Mouse (Mus musculus) embryo, embryonic 9.5 days (tissue): ENCODE data around the gene A630076J17Rik.

Experiments
- DNase-seq: peaks from one replicate; pipeline ENCODE4 v3.0.0-alpha.2; 2017; ENCODE audit errors: extremely low spot score

A630076J17Rik gene

GRCm38 (mm10) chr3:107230527-107230926 is at the start of gene A630076J17Rik:
TSS of gene A630076J17Rik (plus strand) at chr3:107230614.
- no peak for DNase-seq

DNA sequence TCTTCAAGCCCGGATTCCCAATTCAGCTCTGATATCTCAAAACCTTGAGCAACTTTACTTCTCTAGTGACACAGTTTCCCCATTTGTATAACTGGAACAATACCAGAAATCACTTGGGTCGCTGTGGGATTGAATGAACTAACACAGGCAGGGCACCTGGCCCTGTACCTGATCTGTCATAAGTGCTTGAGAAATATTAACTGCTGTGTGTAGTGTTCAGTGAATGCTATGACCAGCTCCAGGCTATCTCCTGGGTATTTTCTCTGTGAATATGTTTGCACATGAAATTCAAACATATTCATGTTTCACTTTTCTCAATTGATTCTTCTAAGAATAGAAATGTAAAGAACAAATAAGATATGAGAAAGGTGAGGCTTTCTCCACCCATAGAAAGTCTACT is 49.6 kb upstream of the A630076J17Rik start:
- no peak for DNase-seq

GRCm38 (mm10) chr3:107182756-107183155 is 47.7 kb upstream of the A630076J17Rik start, which contains the start of gene Kcna10:
TSS of gene Kcna10 (plus strand) at chr3:107183056.
- no peak for DNase-seq

DNA sequence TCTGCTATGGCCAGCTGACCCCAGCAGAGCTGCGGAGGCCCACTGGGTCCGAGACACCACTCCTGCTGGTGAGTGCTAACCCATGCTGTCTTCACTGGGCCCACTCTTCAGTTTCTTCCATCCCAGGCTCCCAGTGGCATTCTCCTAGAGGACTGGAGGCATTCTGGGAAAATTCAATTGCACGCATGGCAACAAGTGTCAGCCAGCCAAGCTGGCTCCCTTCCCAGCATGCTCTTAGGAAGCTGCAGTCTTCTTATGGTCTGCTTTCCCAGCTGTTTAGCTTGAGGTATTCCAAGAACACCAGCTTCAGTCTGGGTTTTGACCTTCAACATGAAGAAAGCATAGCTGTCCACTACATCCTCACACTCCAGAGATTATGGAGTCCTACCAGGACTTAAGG is 47.2 kb upstream of the A630076J17Rik start:
- DNase-seq, result no peak

DNA sequence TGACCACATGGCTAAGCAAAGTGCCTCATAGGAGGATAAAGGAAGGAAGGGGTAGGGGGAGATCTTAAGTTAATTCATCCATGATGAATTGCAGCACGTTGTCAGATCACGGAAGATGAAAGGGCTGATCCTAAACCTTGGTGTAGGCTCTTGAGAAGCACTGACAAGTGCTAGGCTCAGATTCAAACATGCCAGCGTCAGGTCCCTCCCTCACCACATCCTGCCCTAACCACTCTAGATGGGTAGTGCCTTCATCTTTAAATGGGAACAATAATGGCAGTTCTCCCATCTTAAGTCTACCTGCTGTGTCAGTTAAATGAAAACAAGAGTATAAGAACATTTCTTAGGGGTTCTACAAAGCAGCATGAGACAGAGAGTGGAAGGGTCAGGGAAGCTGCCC is 44.8 kb upstream of the A630076J17Rik start:
- DNase-seq, result no peak

GRCm38 (mm10) chr3:107187022-107187421 is 43.4 kb upstream of the A630076J17Rik start:
- no peak for DNase-seq

DNA sequence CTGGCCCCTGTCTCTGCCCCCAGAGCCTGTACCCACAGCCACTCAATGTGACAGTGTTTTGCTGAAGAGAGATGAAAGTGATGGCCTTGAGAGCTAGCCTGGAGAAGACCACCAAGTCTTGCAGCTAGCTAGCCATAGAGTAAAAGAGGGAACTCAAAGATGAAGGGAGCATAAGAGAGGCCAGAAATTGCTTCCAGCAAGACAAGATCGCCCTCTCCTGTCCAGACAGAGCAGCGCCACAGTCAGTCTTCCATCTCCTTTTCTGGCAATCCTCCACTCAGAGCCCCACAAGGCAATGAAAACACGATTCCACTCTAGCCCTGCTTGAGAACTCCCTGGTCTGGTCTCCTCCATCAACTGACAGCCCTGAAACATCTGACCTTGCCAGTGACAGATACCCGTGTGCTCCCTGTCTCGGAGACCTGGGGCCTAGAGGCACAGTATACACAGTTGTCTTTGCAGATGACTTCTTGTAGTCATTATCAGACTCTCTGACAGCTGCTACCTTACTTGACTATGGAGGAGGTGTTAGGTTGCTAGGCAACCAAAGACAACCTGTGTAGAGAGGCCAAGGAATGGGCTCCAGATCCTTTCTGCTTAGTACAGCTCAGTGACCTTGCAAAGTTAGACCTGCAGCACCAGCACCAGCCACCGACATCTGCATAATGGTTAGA is 42.1 kb upstream of the A630076J17Rik start:
- DNase-seq, result no peak

DNA sequence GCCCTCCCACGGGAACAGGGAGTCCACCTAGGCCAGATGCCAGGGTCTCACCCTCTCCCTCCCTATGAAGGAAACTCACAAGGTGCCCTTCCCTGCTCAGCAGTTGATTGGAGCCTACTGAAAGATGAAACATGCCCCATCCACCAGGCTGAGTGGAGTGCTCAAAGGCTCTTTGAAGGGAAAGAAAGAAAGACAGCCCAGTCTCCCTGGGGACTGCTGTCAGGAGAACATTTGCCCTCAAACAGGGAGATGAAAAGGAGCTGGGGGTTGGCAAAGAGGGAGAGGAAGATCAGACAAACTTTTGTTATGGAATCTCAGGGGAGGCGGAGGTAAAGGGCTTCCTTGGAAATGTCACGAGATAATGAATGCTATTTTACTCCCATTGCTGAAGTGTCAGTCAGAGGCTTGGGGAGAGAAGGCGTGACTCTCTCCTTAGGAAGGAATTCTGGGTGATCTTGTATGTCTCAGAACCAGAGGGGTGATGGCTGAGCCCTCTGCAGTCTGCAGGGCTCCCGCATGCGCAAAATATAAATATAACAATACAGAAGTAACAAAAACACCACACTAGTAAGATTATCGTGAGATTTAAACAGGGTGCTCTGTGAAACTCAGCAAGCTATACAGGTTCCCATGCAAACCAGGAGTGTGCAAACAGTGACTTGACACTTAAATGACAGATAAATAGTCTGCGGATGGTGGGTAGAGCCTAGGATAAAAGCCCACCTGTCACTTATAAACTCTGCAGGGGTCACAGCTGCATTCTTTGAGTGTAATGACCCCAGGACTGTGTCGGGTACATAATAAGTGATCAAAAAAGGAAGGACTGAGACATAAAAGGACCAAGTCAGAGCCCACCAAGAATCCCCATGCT is 28.9 kb upstream of the A630076J17Rik start:
- no peak for DNase-seq

DNA sequence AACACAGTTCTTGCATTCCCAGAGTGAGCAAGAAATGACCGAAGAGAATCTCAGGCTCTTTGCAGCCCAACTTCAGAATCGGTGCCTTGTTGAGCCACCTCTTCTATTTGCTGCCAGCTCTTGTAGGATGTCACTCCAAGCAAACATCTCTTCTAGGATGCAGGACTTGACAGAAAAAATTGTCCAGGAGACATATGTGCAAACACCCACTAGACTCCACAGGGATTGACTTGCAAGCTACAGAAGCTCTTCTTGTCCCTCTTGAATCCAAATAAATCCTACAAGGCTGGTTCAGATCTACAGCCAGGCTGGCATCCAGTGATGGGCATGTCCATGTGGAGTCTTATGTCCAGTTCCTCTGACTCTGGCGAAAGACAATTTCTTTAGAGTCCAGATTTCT is 26.0 kb upstream of the A630076J17Rik start:
- DNase-seq, result no peak

DNA sequence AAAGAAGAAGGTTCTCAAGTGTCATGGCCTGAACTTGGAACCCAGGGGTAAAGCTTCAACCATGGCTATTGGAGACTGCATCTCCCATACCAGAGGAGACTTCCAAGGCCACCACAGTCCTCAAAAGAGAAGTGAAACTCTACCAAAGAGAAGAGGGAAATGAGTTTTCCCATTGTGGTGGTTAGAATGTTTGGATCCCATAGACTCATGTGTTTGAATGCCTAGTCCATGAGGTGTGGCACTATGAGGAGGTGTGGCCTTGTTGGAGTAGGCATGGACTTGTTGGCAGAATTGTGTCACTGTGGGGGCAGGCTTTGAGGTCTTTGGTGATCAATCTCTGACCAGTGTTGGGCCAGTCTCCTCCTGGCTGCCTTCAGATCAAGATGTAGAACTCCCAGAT is 25.2 kb upstream of the A630076J17Rik start:
- DNase-seq, result no peak

DNA sequence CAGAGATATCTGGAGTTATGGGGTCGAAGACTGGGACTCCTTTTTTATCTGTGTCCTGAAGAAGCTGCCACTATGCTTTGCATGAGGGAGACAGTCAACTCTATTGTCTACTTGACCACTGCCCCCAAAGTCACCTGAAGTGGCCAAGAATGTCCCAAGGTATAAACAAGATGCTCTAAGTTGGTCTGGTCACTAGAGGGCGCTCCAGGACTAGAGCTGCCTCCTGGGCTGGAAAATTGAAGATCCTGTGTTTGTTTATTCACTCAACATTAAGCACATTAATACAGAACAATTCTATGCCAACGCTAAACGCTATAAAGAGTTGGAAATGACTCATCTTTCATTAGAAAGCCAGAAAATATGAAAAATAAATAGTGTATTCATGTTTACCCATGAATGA is 24.4 kb upstream of the A630076J17Rik start:
- peak; percentile 57 for DNase-seq

GRCm38 (mm10) chr3:107206490-107207150 is 23.8 kb upstream of the A630076J17Rik start:
- no peak for DNase-seq

- peak; percentile 15 for DNase-seq
Measured at GRCm38 (mm10) chr3:107207625-107208253, 22.7 kb upstream of the A630076J17Rik start.

DNA sequence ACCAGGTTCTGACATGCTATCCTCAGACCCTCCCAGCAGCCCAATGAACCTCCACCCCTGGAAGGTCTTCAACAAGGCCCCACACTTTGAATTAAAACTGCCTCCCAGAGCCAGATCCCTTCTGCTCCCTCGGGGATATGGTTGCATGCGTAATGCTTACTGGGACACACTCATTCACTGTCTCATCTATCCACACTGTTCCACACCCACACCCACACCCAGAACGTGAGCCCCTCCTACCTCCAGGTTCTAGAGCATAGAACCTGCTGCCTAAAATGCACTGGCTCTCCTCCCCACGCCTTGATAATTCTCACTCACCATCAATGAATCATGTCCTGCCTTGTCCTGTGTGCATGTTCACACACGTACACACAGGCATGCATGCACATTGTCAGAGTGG is 15.8 kb upstream of the A630076J17Rik start:
- DNase-seq, result no peak

GRCm38 (mm10) chr3:107216400-107217100 is 13.9 kb upstream of the A630076J17Rik start:
- DNase-seq, result no peak

GRCm38 (mm10) chr3:107217101-107217480 is 13.3 kb upstream of the A630076J17Rik start:
- DNase-seq, result no peak

DNA sequence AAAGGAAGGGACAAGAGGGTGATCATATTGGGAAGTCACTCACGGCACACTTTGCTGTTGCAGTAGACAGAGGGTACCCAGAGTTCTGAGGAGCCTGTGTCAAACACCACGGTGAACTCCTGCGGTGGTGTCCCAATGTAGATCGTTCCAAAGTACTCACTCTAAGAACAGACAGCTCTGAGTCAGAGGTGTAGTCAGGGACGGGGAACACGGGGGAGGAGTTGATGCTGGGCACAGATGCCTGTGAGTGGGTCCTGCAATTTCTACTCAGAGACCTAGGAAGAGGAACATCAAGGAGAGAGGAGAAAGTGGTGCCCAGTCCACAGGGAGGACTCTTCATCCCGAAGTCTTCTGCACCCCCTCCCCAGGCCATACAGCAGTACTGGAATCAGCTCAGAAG is 11.8 kb upstream of the A630076J17Rik start:
- no peak for DNase-seq

DNA sequence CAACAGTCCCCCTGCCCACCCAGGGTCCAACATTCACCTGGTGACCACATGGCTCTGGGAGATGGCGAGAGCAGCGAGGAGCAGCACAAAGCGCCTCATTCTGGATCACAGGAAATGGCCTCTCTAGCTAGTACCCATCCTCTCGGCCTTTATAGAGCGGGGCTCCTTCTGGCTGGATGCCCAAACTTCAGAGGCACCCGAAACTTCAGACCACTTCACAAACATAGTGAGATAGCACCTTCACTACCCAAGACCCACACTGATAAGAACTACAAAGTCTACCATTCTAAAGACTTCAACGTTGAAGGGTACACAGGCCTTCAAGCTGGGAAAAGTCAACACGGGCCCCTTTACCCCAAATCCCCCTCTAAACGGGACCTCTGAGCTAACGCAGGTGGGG is 8.8 kb upstream of the A630076J17Rik start, which contains the start of gene Cym:
Cym (minus strand) TSS at position 125 of the 400 bp plus-strand sequence.
- DNase-seq, result no peak

GRCm38 (mm10) chr3:107223230-107223629 is 7.2 kb upstream of the A630076J17Rik start:
- no peak for DNase-seq

- DNase-seq, result no peak
Measured at GRCm38 (mm10) chr3:107225820-107226219, 4.6 kb upstream of the A630076J17Rik start.

DNA sequence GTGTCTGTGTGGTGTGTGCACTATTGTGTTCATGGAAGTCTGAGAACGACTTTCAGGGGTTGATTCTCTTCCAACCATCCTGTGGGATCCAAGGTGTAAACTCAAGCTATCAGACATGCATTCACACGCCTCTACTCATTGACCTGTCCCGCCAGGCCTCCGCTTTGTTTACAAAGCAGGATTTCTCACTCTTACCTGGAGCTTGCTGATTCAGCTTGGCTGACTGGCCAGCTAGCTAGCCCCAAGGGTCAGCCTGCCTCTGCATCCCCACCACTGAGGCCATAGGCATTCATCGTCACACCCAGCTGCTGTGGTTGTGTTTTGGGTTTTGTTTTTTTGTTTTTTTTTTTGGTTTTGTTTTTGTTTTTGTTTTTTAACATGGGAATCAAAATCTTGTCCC is 1.2 kb upstream of the A630076J17Rik start:
- no peak for DNase-seq
